Mouse (Mus musculus): ENCODE measurements around the gene Pla2g4a. TPM values are rescaled to one million over a fixed set of nuclear protein-coding genes. Genes with fewer than 3 reads are reported as not detected.

Pla2g4a gene
- total and polyA plus RNA-seq, 2 experiments from 2014 or later, result 0.78 to 1.8 TPM

DNA sequence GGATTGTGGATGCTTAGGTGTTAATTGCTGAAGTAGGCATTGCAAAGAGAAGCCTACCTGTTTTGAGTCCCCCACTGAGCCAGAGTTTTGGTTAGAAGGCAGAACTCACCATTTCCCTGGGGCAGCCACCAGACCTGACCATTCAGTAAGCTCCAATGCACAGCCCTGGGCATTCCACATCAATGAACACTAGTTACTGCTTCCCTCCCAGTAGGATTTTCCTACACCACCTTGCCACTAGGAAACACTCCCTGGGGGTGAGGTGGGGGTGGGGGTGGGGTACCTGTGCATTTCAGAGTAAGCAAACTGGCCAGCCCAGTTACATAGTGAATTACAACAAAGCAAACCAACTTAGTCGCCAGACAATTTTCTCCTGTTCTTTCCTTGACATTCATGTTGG, 10.8 kb downstream of the Pla2g4a start:
- Histone ChIP-seq H3K27ac (no peak overlapping the region), H3K4me2 (ENCODE audit: low read depth, low read length) (no peak overlapping the region), H3K4me1 (ENCODE audit: insufficient read depth, low read length) (no peaks in the 10 kb centered on the region), H3K27me3 (ENCODE audit: insufficient read depth, low read length) (no peaks in the 10 kb centered on the region), H3K9me3 (ENCODE audit: low read length) (no peaks in the 10 kb centered on the region), H3K9ac (replicated peaks; ENCODE audit: low read length) (no peak overlapping the region), H3K4me3 (ENCODE audit: low read length) (no peak overlapping the region), H3K36me3 (ENCODE audit: insufficient read depth, low read length) (no peaks in the 10 kb centered on the region)
- WGBS, result 82% methylated on average over 1 of the region's 1 CpGs
- ATAC-seq (no peak), DNase-seq (ENCODE audit: low spot score) (no peak)
- TF ChIP-seq CTCF (IDR thresholded peaks at IDR 0.05; ENCODE audit: low read depth), result no peak

GRCm38 (mm10) chr1:149949334-149949733, 11.8 kb downstream of the Pla2g4a start:
- no peak for TF ChIP-seq CTCF (IDR thresholded peaks at IDR 0.05; ENCODE audit: low read depth)
- WGBS, result 98% methylated on average over 1 of the region's 1 CpGs

GRCm38 (mm10) chr1:149948066-149948825, 12.8 kb downstream of the Pla2g4a start:
- ATAC-seq, result no peak

More at GRCm38 (mm10) chr1:149949334-149949733, 11.8 kb downstream of the Pla2g4a start:
- no peak for DNase-seq (ENCODE audit: low spot score)
- H3K4me2 ChIP-seq (ENCODE audit: low read depth, low read length), result no peak overlapping the region
- H3K27me3 ChIP-seq (ENCODE audit: insufficient read depth, low read length), result no peaks in the 10 kb centered on the region
- no peak overlapping the region for H3K4me3 ChIP-seq (ENCODE audit: low read length)
- no peaks in the 10 kb centered on the region for H3K36me3 ChIP-seq (ENCODE audit: insufficient read depth, low read length)
- H3K9ac ChIP-seq (replicated peaks; ENCODE audit: low read length), result no peak overlapping the region
- no peaks in the 10 kb centered on the region for H3K4me1 ChIP-seq (ENCODE audit: insufficient read depth, low read length)
- ATAC-seq, result no peak
- no peak overlapping the region for H3K27ac ChIP-seq
- no peaks in the 10 kb centered on the region for H3K9me3 ChIP-seq (ENCODE audit: low read length)

DNA sequence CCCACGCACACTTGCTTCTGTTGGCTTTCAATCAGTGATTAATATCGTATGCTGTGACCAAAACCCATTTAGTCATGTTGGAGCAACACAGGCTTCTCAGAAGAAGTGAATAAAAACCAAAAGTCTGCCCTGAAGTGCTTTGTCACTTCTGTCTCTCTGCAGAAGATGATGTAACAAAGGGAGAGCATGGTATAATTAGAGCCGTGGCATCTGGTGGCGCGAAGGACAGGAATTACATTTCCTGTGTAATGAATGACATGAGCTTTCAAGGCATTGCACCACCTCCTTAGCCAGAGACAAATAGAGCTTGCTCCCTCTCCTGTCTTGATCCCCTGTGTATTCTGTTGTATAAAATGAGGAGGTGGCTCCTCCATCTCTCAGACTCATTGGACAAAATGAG, 14.1 kb downstream of the Pla2g4a start:
- no peak overlapping the region for H3K9ac ChIP-seq (replicated peaks; ENCODE audit: low read length)
- WGBS, result 52% methylated on average over 5 of the region's 5 CpGs

More at GRCm38 (mm10) chr1:149948066-149948825, 12.8 kb downstream of the Pla2g4a start:
- no peak overlapping the region for H3K4me3 ChIP-seq (ENCODE audit: low read length)
- no peaks in the 10 kb centered on the region for H3K9me3 ChIP-seq (ENCODE audit: low read length)
- H3K27me3 ChIP-seq (ENCODE audit: insufficient read depth, low read length), result no peaks in the 10 kb centered on the region
- no peak overlapping the region for H3K27ac ChIP-seq
- H3K4me2 ChIP-seq (ENCODE audit: low read depth, low read length), result no peak overlapping the region
- TF ChIP-seq CTCF (IDR thresholded peaks at IDR 0.05; ENCODE audit: low read depth), result no peak
- 91% methylated on average over 8 of the region's 8 CpGs for WGBS
- no peak overlapping the region for H3K9ac ChIP-seq (replicated peaks; ENCODE audit: low read length)
- H3K4me1 ChIP-seq (ENCODE audit: insufficient read depth, low read length), result no peaks in the 10 kb centered on the region
- no peaks in the 10 kb centered on the region for H3K36me3 ChIP-seq (ENCODE audit: insufficient read depth, low read length)
- DNase-seq (ENCODE audit: low spot score), result no peak

GRCm38 (mm10) chr1:149946432-149946831, 14.7 kb downstream of the Pla2g4a start:
- no peak for DNase-seq (ENCODE audit: low spot score)
- Histone ChIP-seq H3K9me3 (ENCODE audit: low read length) (no peaks in the 10 kb centered on the region), H3K36me3 (ENCODE audit: insufficient read depth, low read length) (no peaks in the 10 kb centered on the region), H3K27ac (no peak overlapping the region), H3K27me3 (ENCODE audit: insufficient read depth, low read length) (no peaks in the 10 kb centered on the region), H3K4me3 (ENCODE audit: low read length) (no peak overlapping the region), H3K9ac (replicated peaks; ENCODE audit: low read length) (no peak overlapping the region), H3K4me1 (ENCODE audit: insufficient read depth, low read length) (no peaks in the 10 kb centered on the region), H3K4me2 (ENCODE audit: low read depth, low read length) (no peak overlapping the region)
- WGBS, result 95% methylated on average over 3 of the region's 3 CpGs
- ATAC-seq, result no peak
- no peak for TF ChIP-seq CTCF (IDR thresholded peaks at IDR 0.05; ENCODE audit: low read depth)

More for the DNA sequence above, 14.1 kb downstream of the Pla2g4a start:
- Histone ChIP-seq H3K27me3 (ENCODE audit: insufficient read depth, low read length) (no peaks in the 10 kb centered on the region), H3K4me3 (ENCODE audit: low read length) (no peak overlapping the region), H3K4me2 (ENCODE audit: low read depth, low read length) (no peak overlapping the region), H3K36me3 (ENCODE audit: insufficient read depth, low read length) (no peaks in the 10 kb centered on the region), H3K9me3 (ENCODE audit: low read length) (no peaks in the 10 kb centered on the region), H3K4me1 (ENCODE audit: insufficient read depth, low read length) (no peaks in the 10 kb centered on the region), H3K27ac (no peak overlapping the region)
- no peak for TF ChIP-seq CTCF (IDR thresholded peaks at IDR 0.05; ENCODE audit: low read depth)
- DNase-seq (ENCODE audit: low spot score) (no peak), ATAC-seq (no peak)

DNA sequence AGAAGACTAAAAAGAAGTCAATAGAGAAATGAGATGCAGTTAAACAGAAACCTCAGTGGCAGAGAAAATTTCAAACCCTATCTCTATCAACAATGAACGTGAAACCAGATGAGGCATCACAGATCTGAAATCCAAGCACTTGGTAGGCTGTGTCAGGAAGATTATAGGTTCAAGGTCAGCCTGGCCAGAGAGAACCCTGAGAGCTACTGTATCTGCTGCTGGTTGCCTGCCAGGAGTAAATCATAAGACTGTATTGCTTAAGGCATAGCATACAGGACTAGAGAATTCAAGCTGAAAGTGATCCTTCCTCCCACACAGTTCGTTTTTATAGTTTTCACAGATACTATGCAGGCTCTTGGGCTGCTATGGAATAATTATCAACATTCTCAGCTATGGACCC, 17.5 kb downstream of the Pla2g4a start:
- 68% methylated on average over 2 of the region's 2 CpGs for WGBS
- DNase-seq (ENCODE audit: low spot score) (no peak), ATAC-seq (no peak)
- Histone ChIP-seq H3K4me1 (ENCODE audit: insufficient read depth, low read length) (no peaks in the 10 kb centered on the region), H3K36me3 (ENCODE audit: insufficient read depth, low read length) (no peaks in the 10 kb centered on the region), H3K9ac (replicated peaks; ENCODE audit: low read length) (no peak overlapping the region), H3K27ac (no peak overlapping the region), H3K9me3 (ENCODE audit: low read length) (no peaks in the 10 kb centered on the region), H3K4me3 (ENCODE audit: low read length) (no peak overlapping the region), H3K27me3 (ENCODE audit: insufficient read depth, low read length) (no peaks in the 10 kb centered on the region), H3K4me2 (ENCODE audit: low read depth, low read length) (no peak overlapping the region)
- no peak for TF ChIP-seq CTCF (IDR thresholded peaks at IDR 0.05; ENCODE audit: low read depth)

DNA sequence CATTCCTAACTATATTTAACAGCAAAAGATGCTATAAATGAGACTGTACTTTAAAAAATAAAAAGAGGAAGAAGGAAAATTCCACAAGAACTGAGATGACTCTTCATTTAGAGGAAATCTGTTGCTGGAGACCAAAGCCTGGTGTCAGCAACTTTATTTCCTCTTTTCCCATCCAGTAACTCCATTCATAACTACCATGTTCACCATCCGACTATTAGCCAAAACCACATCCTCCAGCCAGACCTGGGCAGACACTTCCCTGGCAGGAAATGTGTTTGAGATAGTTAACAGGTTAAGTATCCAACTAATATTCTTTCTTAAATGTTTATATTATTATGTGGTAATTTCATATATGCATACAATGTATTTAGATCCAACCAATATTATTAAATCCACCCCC, 20.8 kb downstream of the Pla2g4a start:
- no peak for TF ChIP-seq CTCF (IDR thresholded peaks at IDR 0.05; ENCODE audit: low read depth)
- Histone ChIP-seq H3K27me3 (ENCODE audit: insufficient read depth, low read length) (no peaks in the 10 kb centered on the region), H3K4me3 (ENCODE audit: low read length) (no peak overlapping the region), H3K4me1 (ENCODE audit: insufficient read depth, low read length) (no peaks in the 10 kb centered on the region), H3K36me3 (ENCODE audit: insufficient read depth, low read length) (no peaks in the 10 kb centered on the region), H3K27ac (no peak overlapping the region), H3K9me3 (ENCODE audit: low read length) (no peaks in the 10 kb centered on the region), H3K9ac (replicated peaks; ENCODE audit: low read length) (no peak overlapping the region), H3K4me2 (ENCODE audit: low read depth, low read length) (no peak overlapping the region)
- no peak for DNase-seq (ENCODE audit: low spot score)
- WGBS, result 82% methylated on average over 1 of the region's 1 CpGs
- no peak for ATAC-seq
